Mouse (Mus musculus): ENCODE results near the gene Thoc7.
"Not testable (repeated sequence)": the region's sequence is repeated elsewhere in the genome, so short reads cannot be mapped to it uniquely, and the experiment has no call there.

Thoc7 gene

GRCm38 (mm10) chr14:13961401-13962112 is at the start of gene Thoc7, which contains the start of gene Atxn7:
Gene Thoc7, minus strand, starts transcription at chr14:13961852.
Gene Atxn7, plus strand, starts transcription at chr14:13961440.
- DNase-seq, result peak; percentile 64 to 70

- no peak for DNase-seq
These were observed 48.1 kb upstream of the Thoc7 start for GRCm38 (mm10) chr14:14009712-14010111.

- DNase-seq, result no peak
These were observed 41.1 kb upstream of the Thoc7 start for GRCm38 (mm10) chr14:14002771-14003170.

GRCm38 (mm10) chr14:13995206-13996097 is 33.8 kb upstream of the Thoc7 start:
- DNase-seq, result no peak

GRCm38 (mm10) chr14:13990741-13991140 is 29.1 kb upstream of the Thoc7 start:
- DNase-seq, result no peak

GRCm38 (mm10) chr14:13988397-13988796 is 26.7 kb upstream of the Thoc7 start:
- DNase-seq, result no peak

GRCm38 (mm10) chr14:13982174-13982573 is 20.5 kb upstream of the Thoc7 start:
- peak in 1 of 2 experiments; percentile 22 for DNase-seq

- peak in 1 of 2 experiments; percentile 15 for DNase-seq
These were observed 19.6 kb upstream of the Thoc7 start for GRCm38 (mm10) chr14:13981286-13981685.

- DNase-seq, result peak in 1 of 2 experiments; percentile 12
These were observed 15.8 kb upstream of the Thoc7 start for GRCm38 (mm10) chr14:13977498-13977897.

GRCm38 (mm10) chr14:13971644-13972234 is 10.1 kb upstream of the Thoc7 start:
- no peak for DNase-seq

GRCm38 (mm10) chr14:13970513-13970912 is 8.9 kb upstream of the Thoc7 start:
- no peak for DNase-seq

GRCm38 (mm10) chr14:13968476-13968875 is 6.8 kb upstream of the Thoc7 start:
- DNase-seq, result no peak

- DNase-seq, result no peak
These were observed 6.0 kb upstream of the Thoc7 start for GRCm38 (mm10) chr14:13967607-13968006.

GRCm38 (mm10) chr14:13963527-13963926 is 1.9 kb upstream of the Thoc7 start:
- no peak for DNase-seq

GRCm38 (mm10) chr14:13962476-13962875 is 824 bp upstream of the Thoc7 start:
- DNase-seq, result no peak

GRCm38 (mm10) chr14:13960482-13961325 is 948 bp downstream of the Thoc7 start:
- peak; percentile 76 to 80 for DNase-seq

- peak; percentile 31 to 47 for DNase-seq
These were observed 1.6 kb downstream of the Thoc7 start for GRCm38 (mm10) chr14:13960079-13960478.

GRCm38 (mm10) chr14:13952151-13952550 is 9.5 kb downstream of the Thoc7 start:
- not testable (repeated sequence) for DNase-seq

GRCm38 (mm10) chr14:13950401-13950800 is 11.3 kb downstream of the Thoc7 start:
- peak; percentile 25 to 43 for DNase-seq

- no peak for DNase-seq
These were observed 13.3 kb downstream of the Thoc7 start for GRCm38 (mm10) chr14:13948345-13948744.

- no peak for DNase-seq
These were observed 17.0 kb downstream of the Thoc7 start for GRCm38 (mm10) chr14:13944686-13945085.

GRCm38 (mm10) chr14:13934052-13934371 is 27.6 kb downstream of the Thoc7 start:
- no peak for DNase-seq

All from lung, postnatal 4 days (tissue).